Mouse (Mus musculus) erythroblast, embryonic 14.5 days (primary cell): Measurements from ENCODE around the gene S100a14.

Experiments used
- GATA1 ChIP-seq: IDR thresholded peaks from 2 replicates; pipeline ENCODE4 v1.6.1; 2012; ENCODE audit warnings: low read length, inconsistent platforms, mixed read lengths
- TAL1 ChIP-seq: IDR thresholded peaks from 3 replicates; pipeline ENCODE4 v1.6.1; 2012; ENCODE audit warnings: low read length, inconsistent platforms, mixed read lengths

DNA sequence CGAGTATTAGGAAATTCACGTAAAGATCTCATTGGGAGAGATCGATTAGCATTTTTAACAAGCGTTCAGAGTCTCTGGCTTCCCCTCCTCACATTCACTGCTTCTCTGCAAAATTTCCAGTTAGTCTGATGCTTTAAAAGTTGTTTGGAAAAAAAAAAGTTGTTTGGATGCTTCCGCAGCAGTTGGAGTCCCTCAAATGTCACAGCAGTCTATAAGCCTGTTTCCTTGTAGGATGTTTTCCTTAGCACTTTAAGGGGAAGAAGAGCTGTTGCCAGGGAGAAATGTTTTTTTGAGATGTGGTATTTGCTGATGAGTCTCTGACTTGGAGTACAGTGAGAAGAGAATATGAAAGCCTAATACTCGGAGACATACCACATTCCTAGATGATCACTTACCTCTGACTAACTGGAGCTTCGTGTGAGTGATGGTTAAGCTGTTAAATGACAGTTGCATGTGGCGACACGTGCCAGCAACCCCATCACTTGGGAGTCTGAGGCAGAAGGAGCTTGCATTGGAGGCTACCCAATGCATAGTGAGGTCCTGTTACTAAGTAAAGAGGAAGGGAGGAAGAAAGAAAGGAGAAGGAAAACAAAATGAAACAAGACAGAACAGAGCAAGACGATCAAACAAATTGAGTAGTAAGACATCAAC, 49.8 kb downstream of the S100a14 start:
- TF ChIP-seq GATA1 (no peak), TAL1 (no peak)
